Mouse (Mus musculus): ENCODE results near the gene Tbx18.

Gene Tbx18

DNA sequence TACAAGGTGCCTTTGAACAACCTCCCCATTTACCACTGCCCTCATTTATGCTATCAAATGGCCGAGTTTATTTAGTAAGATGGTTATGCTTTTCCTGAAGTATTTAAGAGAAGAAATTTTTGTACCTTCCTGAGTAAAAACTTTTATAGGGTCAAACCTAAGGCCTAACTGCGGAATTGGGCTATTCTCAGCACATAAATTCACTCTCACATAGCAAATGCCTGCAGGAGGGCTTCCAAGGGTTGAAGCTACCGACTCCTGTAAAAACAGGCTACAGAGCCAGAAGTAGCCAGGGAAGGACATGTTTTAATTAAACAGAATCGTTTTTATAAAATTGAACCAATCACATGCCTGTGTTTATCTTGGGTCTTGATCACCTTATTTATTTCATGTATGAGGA is 20.7 kb downstream of the Tbx18 start:
- DNase-seq (ENCODE audit: low read depth) = no peak

GRCm38 (mm10) chr9:87708151-87708550 is 22.9 kb downstream of the Tbx18 start:
- DNase-seq (ENCODE audit: low read depth) = no peak

DNA sequence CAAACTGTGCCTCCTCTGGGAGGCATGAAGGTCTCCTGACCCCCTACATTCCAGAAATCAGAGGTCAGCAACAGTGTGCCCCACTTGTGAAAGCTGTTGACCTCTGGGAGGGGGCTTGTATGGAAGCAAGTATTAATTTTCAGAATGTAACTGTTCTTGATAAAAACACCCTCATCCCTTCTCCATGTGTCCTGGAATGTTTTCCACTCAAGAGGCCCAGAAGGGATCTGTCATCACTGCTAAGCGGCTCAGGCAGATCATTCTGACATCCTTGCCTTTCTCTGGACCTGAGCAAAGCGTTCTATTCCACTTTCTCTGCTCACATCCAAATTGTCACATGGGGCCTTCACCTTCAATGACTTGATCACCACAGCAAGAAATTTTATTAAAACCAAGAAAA is 28.8 kb downstream of the Tbx18 start:
- no peak for DNase-seq (ENCODE audit: low read depth)

DNA sequence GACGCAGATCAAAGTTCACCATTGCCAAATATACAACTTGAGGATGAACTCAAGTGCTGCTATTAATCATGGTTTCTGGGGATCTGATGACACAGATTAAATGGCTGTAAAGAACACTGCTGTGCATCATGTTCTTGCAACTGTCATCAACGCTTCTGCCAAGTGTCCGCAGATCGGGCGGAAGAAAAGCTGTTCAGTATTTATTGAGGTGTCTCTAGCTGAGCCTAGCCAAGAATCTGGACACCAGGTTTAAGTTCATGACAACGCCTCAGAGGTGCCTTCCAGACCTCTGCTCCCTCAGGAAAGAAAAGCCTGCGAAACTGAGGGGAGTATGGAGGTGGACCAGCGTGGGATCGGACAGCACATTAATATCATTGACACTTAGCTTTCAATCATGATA is 44.1 kb downstream of the Tbx18 start:
- DNase-seq (ENCODE audit: low read depth) = no peak

DNA sequence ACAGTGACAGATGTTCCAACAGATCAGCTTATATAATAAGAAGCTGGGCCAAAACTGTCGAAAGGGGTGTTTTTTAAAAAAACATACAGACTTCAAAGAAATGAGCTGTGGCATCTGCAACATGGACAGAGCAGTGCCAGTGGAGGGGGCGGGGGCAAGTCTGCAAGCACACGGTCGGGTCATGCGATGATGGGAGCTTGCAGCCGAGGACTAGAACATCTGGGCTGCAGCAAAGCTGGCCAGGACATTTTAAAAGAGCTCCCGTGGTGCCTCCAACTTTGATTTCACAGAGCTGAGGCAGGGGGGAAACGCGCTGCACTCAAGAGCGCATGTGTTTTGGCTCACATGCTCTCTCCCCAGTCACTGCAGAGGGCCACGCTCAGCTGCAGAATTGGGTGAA is 48.8 kb downstream of the Tbx18 start:
- no peak for DNase-seq (ENCODE audit: low read depth)

All from c-Kit-positive CD71-negative TER-119-negative erythroid progenitor cells, embryonic 14.5 days (primary cell).